ENCODE assay signal across 23 mouse cellular contexts in the genomic region with DNA sequence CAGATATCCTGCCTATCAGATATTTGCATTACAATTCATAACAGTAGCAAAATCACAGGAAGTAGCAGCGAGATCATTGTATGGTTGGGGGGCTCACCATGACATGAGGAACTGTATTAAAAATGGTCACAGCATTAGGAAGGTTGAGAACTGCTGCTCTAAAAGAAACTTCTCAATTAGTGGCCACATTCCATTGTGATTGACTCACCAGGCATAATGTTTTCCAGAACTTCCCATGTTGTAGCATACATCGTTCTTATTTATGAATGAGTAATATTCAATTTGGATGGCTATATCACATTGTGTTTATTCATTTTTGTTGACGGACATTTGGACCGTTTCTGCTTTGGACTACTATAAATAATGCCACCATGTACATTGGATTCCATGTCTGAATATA.
"Had no signal": no experiment of that assay in that cellular context is flagged by ENCODE, and none has a peak within 500 bp of the region (broad histone marks: within the 10 kb centered on the region; RNA-seq: fewer than 3 reads in every experiment).

No protein-coding gene starts in this region.

- H3K4me3 ChIP-seq: gastrocnemius, adult 2 months; heart, embryonic 13.5 days; heart, embryonic 15.5 days; hindbrain, embryonic 13.5 days; hindbrain, embryonic 15.5 days; layer of hippocampus, adult 2 months; left cerebral cortex, adult 2 months; limb, embryonic 10.5 days; limb, embryonic 12.5 days; liver, embryonic 13.5 days; liver, embryonic 15.5 days had no signal

- H3K27me3 ChIP-seq: heart, embryonic 15.5 days; liver, embryonic 13.5 days; liver, embryonic 15.5 days had no signal

- H3K36me3 ChIP-seq: heart, embryonic 13.5 days; heart, embryonic 15.5 days; hindbrain, embryonic 13.5 days; hindbrain, embryonic 15.5 days; limb, embryonic 10.5 days; limb, embryonic 12.5 days; liver, embryonic 13.5 days; liver, embryonic 15.5 days had no signal

- DNase-seq: gastrocnemius, adult 2 months; gastrocnemius, postnatal 10 days; gastrocnemius, postnatal 25 days; heart, adult 18-20 months; heart, postnatal 14 days; heart, postnatal 36 days; kidney, adult 18-20 months; kidney, adult 8-10 months; kidney, postnatal 10 days; kidney, postnatal 25 days; kidney, postnatal 4 days; liver; liver, embryonic 13.5 days had no signal

- H3K27ac ChIP-seq: gastrocnemius, adult 2 months; heart, embryonic 13.5 days; heart, embryonic 15.5 days; hindbrain, embryonic 13.5 days; hindbrain, embryonic 15.5 days; hindbrain, postnatal 0 days; layer of hippocampus, adult 2 months; left cerebral cortex, adult 2 months; limb, embryonic 10.5 days; limb, embryonic 12.5 days; liver, embryonic 13.5 days; liver, embryonic 15.5 days had no signal

- H3K9ac ChIP-seq: heart, embryonic 13.5 days; heart, embryonic 15.5 days; hindbrain, embryonic 13.5 days; hindbrain, embryonic 15.5 days; limb, embryonic 12.5 days; liver, embryonic 13.5 days; liver, embryonic 15.5 days had no signal

- H3K9me3 ChIP-seq: heart, embryonic 13.5 days; heart, embryonic 15.5 days; hindbrain, embryonic 13.5 days; hindbrain, embryonic 15.5 days; limb, embryonic 10.5 days; limb, embryonic 12.5 days; liver, embryonic 13.5 days; liver, embryonic 15.5 days had no signal
